Mouse (Mus musculus) limb, embryonic 13.5 days (tissue): Measurements from ENCODE around the gene D6Ertd527e. TPM values are rescaled to one million over a fixed set of nuclear protein-coding genes. Genes with fewer than 3 reads are reported as not detected.

Source experiments
- ATAC-seq: fragments of 200-750 bp; cut with Nextera tagmentation; 2 replicates; pipeline ENCODE4 v1.8.0; 2017; ENCODE audit warnings: low read depth, moderate number of reproducible peaks, moderate TSS enrichment; ENCODE audit not compliant: low FRiP score
- H3K27ac ChIP-seq: fragments of 300-500 bp; sonication (generic); 2 replicates; pipeline ENCODE4 v1.5.1; 2015; ENCODE audit warnings: inconsistent platforms, mild to moderate bottlenecking, moderate library complexity
- H3K27me3 ChIP-seq: fragments of 300-500 bp; sonication (generic); 2 replicates; pipeline ENCODE4 v1.6.1; 2015; ENCODE audit warnings: mild to moderate bottlenecking, inconsistent platforms
- H3K36me3 ChIP-seq: fragments of 300-500 bp; sonication (generic); 2 replicates; pipeline ENCODE4 v1.6.1; 2015; ENCODE audit warnings: inconsistent platforms, mild to moderate bottlenecking, moderate library complexity
- H3K4me1 ChIP-seq: fragments of 300-500 bp; sonication (generic); 2 replicates; pipeline ENCODE4 v1.6.1; 2015; ENCODE audit warnings: inconsistent platforms
- H3K4me2 ChIP-seq: fragments of 300-500 bp; sonication (generic); replicated peaks from 2 replicates; pipeline ENCODE4 v1.6.1; 2015; ENCODE audit warnings: inconsistent platforms, mild to moderate bottlenecking, moderate library complexity
- H3K4me3 ChIP-seq: fragments of 300-500 bp; sonication (generic); 2 replicates; pipeline ENCODE4 v1.5.1; 2015; ENCODE audit warnings: moderate library complexity, mild to moderate bottlenecking, inconsistent platforms
- H3K9ac ChIP-seq: fragments of 300-500 bp; sonication (generic); 2 replicates; pipeline ENCODE4 v1.6.1; 2015; ENCODE audit warnings: mild to moderate bottlenecking, inconsistent platforms
- H3K9me3 ChIP-seq: fragments of 300-500 bp; sonication (generic); 2 replicates; pipeline ENCODE4 v1.6.1; 2016; ENCODE audit warnings: inconsistent platforms
- WGBS: fragments of 180-500 bp; shearing (Covaris S2); methylation state at CpG from one replicate; pipeline ENCODE4 v1.1.7; 2015; 5-methylcytosine and 5-hydroxymethylcytosine counted together
- polyA plus RNA-seq: library from polyadenylated mRNA; unstranded; fragments of >200 nt; fragmentation: Nextera tagmentation; extraction: Ambion mirVana; gene quantifications from 2 replicates; pipeline ENCODE4 v1.2.1, GENCODE M21; 2015

The D6Ertd527e gene
- polyA plus RNA-seq, 1 experiment from 2014 or later = 0.56 TPM

DNA sequence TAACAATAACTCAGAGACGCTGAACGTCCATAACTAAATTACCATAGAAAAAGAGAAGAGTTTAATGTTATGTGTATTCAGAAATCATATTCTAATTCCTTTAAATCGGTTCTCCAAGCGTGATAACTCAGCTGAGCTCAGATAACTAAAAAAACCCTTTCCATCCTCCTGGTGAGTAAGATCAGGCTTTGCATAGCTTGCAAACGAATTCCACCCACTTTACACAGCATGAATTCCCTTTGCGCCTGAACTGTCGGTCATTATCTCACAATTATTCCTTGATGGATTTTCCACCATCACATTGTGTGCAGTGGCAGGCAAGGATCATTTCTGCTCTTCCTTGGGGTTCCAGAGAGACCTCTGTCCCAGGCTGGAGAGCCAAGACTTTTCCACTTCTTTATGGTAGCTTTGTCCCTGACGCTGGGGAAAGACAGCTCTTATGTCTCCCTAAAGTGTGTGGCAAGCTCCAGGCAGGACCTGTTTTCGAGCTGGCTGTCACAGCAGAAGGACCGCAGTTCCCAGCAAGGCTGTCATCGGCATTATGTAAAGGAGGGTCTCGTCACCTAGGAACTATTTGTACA lies 29.5 kb downstream of the D6Ertd527e start:
- Histone ChIP-seq H3K27ac (no peak overlapping the region), H3K27me3 (no peaks in the 10 kb centered on the region), H3K4me1 (peaks cover 9% of the 10 kb centered on the region; the same call in 1 of the 2 replicates)

DNA sequence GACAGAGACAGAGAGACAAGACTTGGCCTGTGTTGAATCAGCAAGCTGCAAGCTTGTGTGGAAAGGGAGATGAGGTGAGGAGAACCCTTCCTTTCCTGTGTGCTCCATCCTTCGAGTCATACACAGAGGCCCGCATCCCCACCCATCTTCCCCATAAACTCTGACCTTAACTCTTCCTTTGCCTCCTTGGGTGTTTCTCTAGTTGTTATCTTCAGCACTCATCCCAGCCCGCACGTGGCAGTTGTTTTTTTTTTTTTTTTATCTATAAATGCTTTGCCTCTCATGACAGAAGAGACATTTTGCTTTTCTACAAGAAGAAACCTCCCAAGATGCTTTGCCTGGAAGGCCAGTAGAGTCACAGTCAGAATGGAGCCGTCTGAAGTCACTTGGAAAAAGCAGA lies 33.9 kb downstream of the D6Ertd527e start:
- no peaks in the 10 kb centered on the region for H3K9me3 ChIP-seq
- no peaks in the 10 kb centered on the region for H3K27me3 ChIP-seq
- H3K4me1 ChIP-seq = peaks cover 50% of the 10 kb centered on the region
- H3K4me2 ChIP-seq = no peak overlapping the region
- no peak overlapping the region for H3K27ac ChIP-seq
- H3K4me3 ChIP-seq = no peak overlapping the region
- H3K36me3 ChIP-seq = peaks cover 49% of the 10 kb centered on the region
- whole genome bisulfite sequencing = 87% methylated on average over 5 of the region's 5 CpGs
- no peak overlapping the region for H3K9ac ChIP-seq
- ATAC-seq = no peak

More for the DNA sequence above, 29.5 kb downstream of the D6Ertd527e start:
- H3K9ac ChIP-seq = no peak overlapping the region
- H3K4me3 ChIP-seq = no peak overlapping the region
- H3K4me2 ChIP-seq = no peak overlapping the region
- 71% methylated on average over 12 of the region's 12 CpGs for WGBS
- no peak for ATAC-seq
- peaks cover 53% of the 10 kb centered on the region for H3K36me3 ChIP-seq
- H3K9me3 ChIP-seq = peaks cover 5% of the 10 kb centered on the region; the same call in 1 of the 2 replicates

DNA sequence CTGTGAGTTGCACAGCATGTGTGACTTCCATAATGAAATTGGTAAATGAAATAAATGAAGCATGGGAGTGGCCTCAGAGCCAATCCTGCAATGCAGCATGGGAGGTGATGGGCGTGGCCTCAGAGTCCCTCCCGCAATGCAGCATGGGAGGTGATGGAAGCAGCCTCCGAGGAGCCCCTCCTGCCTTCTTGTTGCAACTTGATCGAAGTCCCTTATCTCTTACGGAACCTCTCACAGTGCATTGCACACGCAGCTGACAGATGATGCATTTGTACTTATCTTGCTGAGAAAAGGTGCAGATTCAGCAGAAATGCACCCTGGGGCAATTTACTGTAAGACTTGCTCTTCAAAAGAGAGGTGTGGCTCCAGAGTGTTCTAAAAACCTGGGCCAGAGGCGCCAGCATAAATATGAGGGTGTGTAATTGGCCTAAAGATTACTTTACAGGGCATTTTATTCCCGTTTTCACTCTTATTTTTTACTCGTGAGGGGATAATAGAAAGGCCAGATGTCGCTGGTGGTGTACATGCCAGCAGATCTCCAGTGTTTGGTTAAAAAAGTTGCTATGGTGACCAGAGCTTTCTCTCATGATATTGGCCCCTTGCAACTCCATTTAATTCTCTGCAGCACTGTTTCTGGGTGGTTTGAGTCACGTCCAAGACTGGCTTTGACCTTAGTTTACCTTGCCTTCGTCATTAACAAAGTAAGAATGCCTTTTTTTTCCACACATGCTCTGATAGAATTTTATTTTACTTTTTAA lies 35.4 kb downstream of the D6Ertd527e start:
- peaks cover 56% of the 10 kb centered on the region for H3K4me1 ChIP-seq
- H3K9me3 ChIP-seq = no peaks in the 10 kb centered on the region
- H3K4me2 ChIP-seq = no peak overlapping the region
- no peaks in the 10 kb centered on the region for H3K27me3 ChIP-seq
- no peak overlapping the region for H3K4me3 ChIP-seq
- peak; percentile 80 for ATAC-seq
- peaks cover 37% of the 10 kb centered on the region for H3K36me3 ChIP-seq
- WGBS = 55% methylated on average over 12 of the region's 12 CpGs
- H3K9ac ChIP-seq = no peak overlapping the region
- H3K27ac ChIP-seq = peak overlapping the region; percentile 39

GRCm38 (mm10) chr6:87142239-87142638 lies 37.7 kb downstream of the D6Ertd527e start:
- no peak overlapping the region for H3K4me3 ChIP-seq
- ATAC-seq = no peak
- H3K9me3 ChIP-seq = no peaks in the 10 kb centered on the region
- H3K27ac ChIP-seq = peak overlapping the region; percentile 35; the same call in 1 of the 2 replicates
- peaks cover 26% of the 10 kb centered on the region for H3K36me3 ChIP-seq
- peaks cover 58% of the 10 kb centered on the region for H3K4me1 ChIP-seq
- no peak overlapping the region for H3K4me2 ChIP-seq
- 59% methylated on average over 5 of the region's 5 CpGs for WGBS
- no peaks in the 10 kb centered on the region for H3K27me3 ChIP-seq
- no peak overlapping the region for H3K9ac ChIP-seq

DNA sequence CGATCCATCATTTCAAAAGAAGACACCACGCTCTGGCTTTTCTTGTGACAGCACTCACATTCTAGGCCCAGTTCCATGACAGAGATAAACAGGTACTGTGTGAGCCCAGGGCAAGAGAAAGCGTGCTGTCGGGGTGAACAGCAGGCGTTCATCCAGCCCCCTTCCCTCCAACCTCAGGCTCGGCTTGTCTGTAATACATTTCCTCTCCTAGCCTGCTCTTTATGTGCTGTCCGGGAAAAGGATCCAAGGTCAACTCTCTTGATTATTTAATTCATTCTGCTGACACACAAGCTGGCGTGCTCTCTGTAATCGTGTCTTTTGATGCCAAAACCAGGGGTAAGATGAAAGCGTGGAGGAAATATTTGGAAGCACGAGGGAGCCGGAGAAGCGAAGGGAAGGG lies 39.0 kb downstream of the D6Ertd527e start:
- peaks cover 58% of the 10 kb centered on the region for H3K4me1 ChIP-seq
- H3K4me2 ChIP-seq = no peak overlapping the region
- no peaks in the 10 kb centered on the region for H3K27me3 ChIP-seq
- no peak overlapping the region for H3K9ac ChIP-seq
- no peak overlapping the region for H3K4me3 ChIP-seq
- no peaks in the 10 kb centered on the region for H3K9me3 ChIP-seq
- WGBS = 72% methylated on average over 13 of the region's 13 CpGs
- H3K36me3 ChIP-seq = peaks cover 16% of the 10 kb centered on the region
- no peak for ATAC-seq
- no peak overlapping the region for H3K27ac ChIP-seq

DNA sequence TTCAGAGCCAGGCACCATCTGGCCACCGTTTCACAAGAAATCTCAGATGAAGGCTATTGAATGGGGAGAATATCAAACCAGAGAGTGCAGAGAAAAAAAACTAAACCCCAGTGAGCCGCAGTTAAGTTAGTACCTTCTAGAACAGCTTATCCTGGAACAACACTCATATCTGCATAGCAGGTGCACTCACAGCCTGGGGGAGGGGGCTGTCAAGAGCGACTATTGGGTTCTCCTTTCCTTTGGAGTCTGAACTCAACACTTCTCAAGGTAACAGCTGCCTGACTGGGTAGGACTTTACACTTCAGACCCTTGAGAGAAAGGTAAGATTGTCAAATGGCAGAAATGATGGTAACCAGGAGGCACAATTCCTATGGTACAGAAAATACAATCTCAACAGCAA lies 43.4 kb downstream of the D6Ertd527e start:
- 52% methylated on average over 3 of the region's 3 CpGs for WGBS

GRCm38 (mm10) chr6:87150471-87150870 lies 45.9 kb downstream of the D6Ertd527e start:
- ATAC-seq = no peak
- Histone ChIP-seq H3K27me3 (no peaks in the 10 kb centered on the region), H3K27ac (no peak overlapping the region), H3K9me3 (no peaks in the 10 kb centered on the region), H3K9ac (no peak overlapping the region), H3K4me2 (no peak overlapping the region), H3K4me3 (no peak overlapping the region), H3K36me3 (peaks cover 33% of the 10 kb centered on the region), H3K4me1 (peaks cover 36% of the 10 kb centered on the region)
- WGBS = 82% methylated on average over 7 of the region's 7 CpGs

More for the DNA sequence above, 43.4 kb downstream of the D6Ertd527e start:
- no peak overlapping the region for H3K4me2 ChIP-seq
- H3K4me1 ChIP-seq = peaks cover 41% of the 10 kb centered on the region
- no peak overlapping the region for H3K4me3 ChIP-seq
- no peaks in the 10 kb centered on the region for H3K27me3 ChIP-seq
- no peak overlapping the region for H3K27ac ChIP-seq
- no peak overlapping the region for H3K9ac ChIP-seq
- no peak for ATAC-seq
- H3K36me3 ChIP-seq = peaks cover 22% of the 10 kb centered on the region
- H3K9me3 ChIP-seq = no peaks in the 10 kb centered on the region

GRCm38 (mm10) chr6:87151427-87151826 lies 46.9 kb downstream of the D6Ertd527e start:
- Histone ChIP-seq H3K36me3 (peaks cover 34% of the 10 kb centered on the region), H3K4me2 (no peak overlapping the region), H3K9me3 (no peaks in the 10 kb centered on the region), H3K4me1 (peaks cover 36% of the 10 kb centered on the region), H3K4me3 (no peak overlapping the region), H3K27ac (peak overlapping the region; percentile 73; the same call in 1 of the 2 replicates), H3K9ac (no peak overlapping the region), H3K27me3 (no peaks in the 10 kb centered on the region)
- no peak for ATAC-seq
- WGBS = 33% methylated on average over 8 of the region's 8 CpGs

DNA sequence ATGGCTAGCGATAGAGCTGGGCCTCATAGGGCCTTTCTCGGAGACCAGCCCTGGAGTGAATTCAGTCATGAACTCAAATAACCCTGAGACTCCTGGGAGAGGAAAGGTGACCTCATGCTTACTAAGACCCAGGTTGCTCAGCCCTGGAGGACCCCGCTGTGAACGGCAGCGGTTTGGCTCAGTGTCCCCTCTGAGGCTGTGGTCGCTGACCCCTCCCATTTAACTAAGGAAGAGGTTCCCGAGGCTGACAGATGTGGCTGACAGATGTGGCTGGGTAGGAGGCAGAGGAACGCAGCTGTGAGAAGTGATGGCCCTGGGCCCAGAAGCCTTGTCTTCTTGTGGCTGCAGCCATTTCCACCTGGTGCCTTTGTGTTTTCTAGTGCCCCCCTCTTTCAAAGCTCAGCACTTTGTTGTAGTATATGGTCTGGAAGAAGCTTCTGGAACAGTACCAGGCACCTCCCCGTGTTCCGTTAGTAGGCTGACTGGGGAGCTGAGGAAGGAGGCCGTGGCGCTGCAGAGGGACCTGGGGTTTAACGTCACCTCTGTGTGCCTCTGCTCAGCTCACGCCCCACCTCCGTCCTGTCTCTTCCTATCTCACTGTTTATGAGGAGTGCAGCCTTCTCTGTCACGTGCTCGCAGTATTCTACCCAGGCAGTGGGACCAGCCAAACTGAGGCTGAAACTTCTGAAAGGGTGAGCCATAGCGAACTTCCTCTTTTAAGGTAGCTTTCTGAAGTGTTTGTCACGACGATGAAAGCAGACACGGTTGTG lies 48.1 kb downstream of the D6Ertd527e start:
- 60% methylated on average over 21 of the region's 21 CpGs for WGBS
- H3K4me2 ChIP-seq = no peak overlapping the region
- peak overlapping the region; percentile 73; the same call in 1 of the 2 replicates for H3K27ac ChIP-seq
- peaks cover 41% of the 10 kb centered on the region for H3K36me3 ChIP-seq
- H3K9me3 ChIP-seq = no peaks in the 10 kb centered on the region
- no peak overlapping the region for H3K4me3 ChIP-seq
- peaks cover 36% of the 10 kb centered on the region for H3K4me1 ChIP-seq
- no peaks in the 10 kb centered on the region for H3K27me3 ChIP-seq
- peak; percentile 37; the same call in 1 of the 2 replicates for ATAC-seq
- H3K9ac ChIP-seq = no peak overlapping the region

GRCm38 (mm10) chr6:87153231-87153580 lies 48.7 kb downstream of the D6Ertd527e start:
- no peak overlapping the region for H3K9ac ChIP-seq
- no peak overlapping the region for H3K4me3 ChIP-seq
- peaks cover 37% of the 10 kb centered on the region for H3K4me1 ChIP-seq
- H3K9me3 ChIP-seq = no peaks in the 10 kb centered on the region
- H3K27me3 ChIP-seq = no peaks in the 10 kb centered on the region
- no peak overlapping the region for H3K4me2 ChIP-seq
- peaks cover 47% of the 10 kb centered on the region for H3K36me3 ChIP-seq
- ATAC-seq = no peak
- peak overlapping the region; percentile 73; the same call in 1 of the 2 replicates for H3K27ac ChIP-seq
- 79% methylated on average over 7 of the region's 7 CpGs for WGBS

DNA sequence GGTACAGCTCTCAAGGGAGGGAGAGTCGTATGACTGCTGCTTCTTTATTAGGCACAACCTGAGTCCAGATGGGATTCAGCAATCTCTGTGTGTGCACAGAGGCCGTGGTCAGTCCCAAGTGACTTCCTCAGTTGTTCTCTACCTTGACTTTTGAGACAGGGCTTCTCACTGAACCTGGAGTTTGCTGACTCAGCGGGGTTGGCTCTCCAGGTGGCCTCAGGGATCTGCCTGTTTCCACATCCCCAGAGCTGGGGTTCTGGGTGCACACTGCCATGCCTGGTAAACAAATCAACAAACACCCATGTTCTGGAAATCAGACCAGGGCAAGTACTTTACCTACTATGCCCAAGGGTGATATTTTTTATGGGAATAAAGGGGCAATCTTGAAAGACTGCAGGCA lies 49.3 kb downstream of the D6Ertd527e start:
- no peak for ATAC-seq
- Histone ChIP-seq H3K4me2 (no peak overlapping the region), H3K4me1 (peaks cover 43% of the 10 kb centered on the region), H3K9me3 (no peaks in the 10 kb centered on the region), H3K36me3 (peaks cover 51% of the 10 kb centered on the region), H3K4me3 (no peak overlapping the region), H3K9ac (no peak overlapping the region), H3K27ac (no peak overlapping the region), H3K27me3 (no peaks in the 10 kb centered on the region)
- 61% methylated on average over 3 of the region's 3 CpGs for WGBS

DNA sequence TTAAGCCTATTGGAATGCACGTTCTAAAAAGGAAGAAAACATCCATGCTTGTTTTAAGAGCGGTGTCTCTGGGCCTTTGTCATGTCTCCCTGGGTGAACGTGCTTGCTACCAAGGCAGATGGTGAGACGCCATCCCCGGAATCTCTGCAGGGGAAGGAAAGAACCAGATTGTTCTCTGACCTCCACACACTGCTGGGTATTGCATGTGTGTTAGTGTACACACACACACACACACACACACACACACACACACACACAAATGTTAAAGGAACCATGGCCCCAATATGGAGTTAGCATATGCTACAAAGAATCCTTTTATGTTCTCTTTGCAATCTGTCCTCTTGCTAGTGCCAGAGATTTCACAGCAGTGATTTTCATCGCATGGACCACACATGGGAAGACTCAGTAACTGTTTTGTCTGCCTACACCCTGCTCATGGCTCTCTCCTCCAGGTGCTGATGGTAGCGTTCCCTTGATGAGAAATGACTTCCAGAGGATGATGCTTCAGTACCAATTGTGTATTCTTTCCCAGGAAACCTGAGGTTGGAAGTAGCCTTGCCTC lies 53.6 kb downstream of the D6Ertd527e start:
- Histone ChIP-seq H3K27me3 (no peaks in the 10 kb centered on the region), H3K4me3 (no peak overlapping the region), H3K36me3 (peaks cover 61% of the 10 kb centered on the region), H3K9me3 (no peaks in the 10 kb centered on the region), H3K4me1 (peaks cover 59% of the 10 kb centered on the region), H3K4me2 (no peak overlapping the region), H3K9ac (no peak overlapping the region), H3K27ac (no peak overlapping the region)
- no peak for ATAC-seq
- 78% methylated on average over 7 of the region's 7 CpGs for WGBS
